Mouse (Mus musculus) embryonic fibroblast, embryonic 13.5 days (primary cell): ENCODE data around the gene Vamp1.

Experiments
- CTCF ChIP-seq: IDR thresholded peaks from 2 replicates; pipeline ENCODE4 v1.5.1; 2011; ENCODE audit warnings: mild to moderate bottlenecking, control low read depth, low read length, moderate library complexity, borderline replicate concordance; ENCODE audit not compliant: insufficient read depth
- POLR2A ChIP-seq: IDR thresholded peaks from 2 replicates; pipeline ENCODE4 v1.6.1; 2011; ENCODE audit warnings: low read depth, mild to moderate bottlenecking, control low read depth, low read length, moderate library complexity

DNA sequence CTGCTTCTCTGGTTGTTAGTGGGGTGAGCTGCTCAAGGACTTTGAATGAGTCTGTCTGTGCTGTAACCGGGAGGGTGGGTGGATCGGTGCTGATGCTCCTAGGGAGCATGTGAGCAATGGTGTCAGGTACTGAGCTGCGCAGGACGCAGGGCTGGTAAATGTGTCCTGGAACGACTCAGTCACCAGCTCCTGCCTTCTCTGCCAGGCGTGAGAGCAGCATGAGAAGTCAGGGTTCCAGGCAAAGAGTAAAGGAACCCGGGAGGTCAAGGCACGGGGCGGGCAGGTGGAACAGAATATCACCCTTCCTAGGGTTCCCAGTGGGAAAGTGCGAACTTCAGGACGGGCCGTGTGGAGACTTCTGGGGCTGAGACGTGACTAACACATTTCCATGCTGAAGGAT, 50.7 kb downstream of the Vamp1 start:
- TF ChIP-seq CTCF (no peak), POLR2A (no peak)
